Mouse (Mus musculus): Measurements from ENCODE around the gene Angel2. TPM values are rescaled to one million over a fixed set of nuclear protein-coding genes. Genes with fewer than 3 reads are reported as not detected.
A peak's percentile ranks its signal among the peaks of the same experiment; 100 is the strongest.

Gene Angel2
- polyA plus RNA-seq, 1 experiment from 2014 or later: 47.9 TPM

GRCm38 (mm10) chr1:190898899-190899575, 25.9 kb upstream of the Angel2 start:
- no peaks in the 10 kb centered on the region for H3K9me3 ChIP-seq (ENCODE audit: control insufficient read depth, low read length)
- H3K9ac ChIP-seq (replicated peaks; ENCODE audit: low read depth, low read length): no peak overlapping the region
- H3K36me3 ChIP-seq (ENCODE audit: control insufficient read depth, insufficient read depth, low read length): 0 out of 2 replicates have a peak, but pooled peaks cover 14% of the 10 kb centered on the region
- no peak for ATAC-seq (ENCODE audit: low read depth)
- no peaks in the 10 kb centered on the region for H3K27me3 ChIP-seq (ENCODE audit: control insufficient read depth, insufficient read depth, low read length)
- H3K4me3 ChIP-seq (ENCODE audit: low read depth, low read length): no peak overlapping the region
- no peak overlapping the region for H3K27ac ChIP-seq (ENCODE audit: low read depth, low read length)
- no peaks in the 10 kb centered on the region for H3K4me1 ChIP-seq (ENCODE audit: control insufficient read depth, insufficient read depth, low read length)
- H3K4me2 ChIP-seq (ENCODE audit: low read depth, low read length): no peak overlapping the region
- WGBS: 80% methylated on average over 9 of the region's 9 CpGs

- Histone ChIP-seq H3K9me3 (ENCODE audit: control insufficient read depth, low read length) (no peaks in the 10 kb centered on the region), H3K27me3 (ENCODE audit: control insufficient read depth, insufficient read depth, low read length) (no peaks in the 10 kb centered on the region), H3K27ac (ENCODE audit: low read depth, low read length) (no peak overlapping the region), H3K4me2 (ENCODE audit: low read depth, low read length) (no peak overlapping the region), H3K36me3 (ENCODE audit: control insufficient read depth, insufficient read depth, low read length) (0 out of 2 replicates have a peak, but pooled peaks cover 6% of the 10 kb centered on the region), H3K9ac (replicated peaks; ENCODE audit: low read depth, low read length) (no peak overlapping the region), H3K4me3 (ENCODE audit: low read depth, low read length) (no peak overlapping the region), H3K4me1 (ENCODE audit: control insufficient read depth, insufficient read depth, low read length) (no peaks in the 10 kb centered on the region)
- ATAC-seq (ENCODE audit: low read depth): no peak
- WGBS: 66% methylated on average over 2 of the region's 2 CpGs
These were observed 23.8 kb upstream of the Angel2 start for GRCm38 (mm10) chr1:190901082-190901481.

- Histone ChIP-seq H3K27me3 (ENCODE audit: control insufficient read depth, insufficient read depth, low read length) (no peaks in the 10 kb centered on the region), H3K4me3 (ENCODE audit: low read depth, low read length) (no peak overlapping the region), H3K4me1 (ENCODE audit: control insufficient read depth, insufficient read depth, low read length) (no peaks in the 10 kb centered on the region), H3K4me2 (ENCODE audit: low read depth, low read length) (no peak overlapping the region), H3K27ac (ENCODE audit: low read depth, low read length) (no peak overlapping the region), H3K9me3 (ENCODE audit: control insufficient read depth, low read length) (no peaks in the 10 kb centered on the region), H3K9ac (replicated peaks; ENCODE audit: low read depth, low read length) (no peak overlapping the region), H3K36me3 (ENCODE audit: control insufficient read depth, insufficient read depth, low read length) (0 out of 2 replicates have a peak, but pooled peaks cover 6% of the 10 kb centered on the region)
- WGBS: 88% methylated on average over 3 of the region's 3 CpGs
- ATAC-seq (ENCODE audit: low read depth): no peak
These were observed 20.8 kb upstream of the Angel2 start for GRCm38 (mm10) chr1:190904136-190904535.

GRCm38 (mm10) chr1:190904714-190905113, 20.2 kb upstream of the Angel2 start:
- WGBS: 90% methylated on average over 16 of the region's 16 CpGs
- Histone ChIP-seq H3K9ac (replicated peaks; ENCODE audit: low read depth, low read length) (no peak overlapping the region), H3K27ac (ENCODE audit: low read depth, low read length) (no peak overlapping the region), H3K27me3 (ENCODE audit: control insufficient read depth, insufficient read depth, low read length) (no peaks in the 10 kb centered on the region), H3K4me3 (ENCODE audit: low read depth, low read length) (no peak overlapping the region), H3K9me3 (ENCODE audit: control insufficient read depth, low read length) (no peaks in the 10 kb centered on the region), H3K4me1 (ENCODE audit: control insufficient read depth, insufficient read depth, low read length) (no peaks in the 10 kb centered on the region), H3K36me3 (ENCODE audit: control insufficient read depth, insufficient read depth, low read length) (0 out of 2 replicates have a peak, but pooled peaks cover 6% of the 10 kb centered on the region), H3K4me2 (ENCODE audit: low read depth, low read length) (no peak overlapping the region)
- no peak for ATAC-seq (ENCODE audit: low read depth)

GRCm38 (mm10) chr1:190910836-190911235, 14.1 kb upstream of the Angel2 start:
- Histone ChIP-seq H3K4me2 (ENCODE audit: low read depth, low read length) (peak overlapping the region; percentile 59), H3K27ac (ENCODE audit: low read depth, low read length) (no peak overlapping the region), H3K9me3 (ENCODE audit: control insufficient read depth, low read length) (no peaks in the 10 kb centered on the region), H3K4me1 (ENCODE audit: control insufficient read depth, insufficient read depth, low read length) (peaks cover 12% of the 10 kb centered on the region), H3K4me3 (ENCODE audit: low read depth, low read length) (peak overlapping the region; percentile 87), H3K9ac (replicated peaks; ENCODE audit: low read depth, low read length) (peak overlapping the region; percentile 88), H3K36me3 (ENCODE audit: control insufficient read depth, insufficient read depth, low read length) (no peaks in the 10 kb centered on the region), H3K27me3 (ENCODE audit: control insufficient read depth, insufficient read depth, low read length) (no peaks in the 10 kb centered on the region)
- 82% methylated on average over 6 of the region's 6 CpGs for WGBS
- ATAC-seq (ENCODE audit: low read depth): 0 out of 2 replicates have a peak, but pooled peaks have one; percentile 1

GRCm38 (mm10) chr1:190911415-190912123, 13.3 kb upstream of the Angel2 start, which contains the start of gene Rps6kc1:
TSS of gene Rps6kc1 (minus strand) at chr1:190911770.
- peak; percentile 97 for ATAC-seq (ENCODE audit: low read depth)
- H3K9ac ChIP-seq (replicated peaks; ENCODE audit: low read depth, low read length): peak within 1 kb of the TSS; percentile 88
- H3K27ac ChIP-seq (ENCODE audit: low read depth, low read length): peak within 1 kb of the TSS; percentile 81
- peak within 1 kb of the TSS; percentile 59 for H3K4me2 ChIP-seq (ENCODE audit: low read depth, low read length)
- H3K27me3 ChIP-seq (ENCODE audit: control insufficient read depth, insufficient read depth, low read length): no peaks in the 10 kb centered on the region
- peaks cover 12% of the 10 kb centered on the region for H3K4me1 ChIP-seq (ENCODE audit: control insufficient read depth, insufficient read depth, low read length)
- H3K9me3 ChIP-seq (ENCODE audit: control insufficient read depth, low read length): no peaks in the 10 kb centered on the region
- H3K36me3 ChIP-seq (ENCODE audit: control insufficient read depth, insufficient read depth, low read length): no peaks in the 10 kb centered on the region
- H3K4me3 ChIP-seq (ENCODE audit: low read depth, low read length): peak within 1 kb of the TSS; percentile 87
- WGBS: under 1% methylated on average over 46 of the region's 47 CpGs

GRCm38 (mm10) chr1:190912623-190913022, 12.3 kb upstream of the Angel2 start:
- no peak for ATAC-seq (ENCODE audit: low read depth)
- Histone ChIP-seq H3K9ac (replicated peaks; ENCODE audit: low read depth, low read length) (no peak overlapping the region), H3K9me3 (ENCODE audit: control insufficient read depth, low read length) (no peaks in the 10 kb centered on the region), H3K27me3 (ENCODE audit: control insufficient read depth, insufficient read depth, low read length) (no peaks in the 10 kb centered on the region), H3K4me3 (ENCODE audit: low read depth, low read length) (no peak overlapping the region), H3K27ac (ENCODE audit: low read depth, low read length) (no peak overlapping the region), H3K36me3 (ENCODE audit: control insufficient read depth, insufficient read depth, low read length) (no peaks in the 10 kb centered on the region), H3K4me2 (ENCODE audit: low read depth, low read length) (no peak overlapping the region), H3K4me1 (ENCODE audit: control insufficient read depth, insufficient read depth, low read length) (peaks cover 12% of the 10 kb centered on the region)
- WGBS: 61% methylated on average over 1 of the region's 1 CpGs

GRCm38 (mm10) chr1:190918938-190919337, 6.0 kb upstream of the Angel2 start:
- no peak for ATAC-seq (ENCODE audit: low read depth)
- H3K9ac ChIP-seq (replicated peaks; ENCODE audit: low read depth, low read length): no peak overlapping the region
- no peak overlapping the region for H3K27ac ChIP-seq (ENCODE audit: low read depth, low read length)
- no peaks in the 10 kb centered on the region for H3K9me3 ChIP-seq (ENCODE audit: control insufficient read depth, low read length)
- no peak overlapping the region for H3K4me2 ChIP-seq (ENCODE audit: low read depth, low read length)
- no peaks in the 10 kb centered on the region for H3K4me1 ChIP-seq (ENCODE audit: control insufficient read depth, insufficient read depth, low read length)
- no peaks in the 10 kb centered on the region for H3K36me3 ChIP-seq (ENCODE audit: control insufficient read depth, insufficient read depth, low read length)
- no peaks in the 10 kb centered on the region for H3K27me3 ChIP-seq (ENCODE audit: control insufficient read depth, insufficient read depth, low read length)
- WGBS: 63% methylated on average over 7 of the region's 7 CpGs
- H3K4me3 ChIP-seq (ENCODE audit: low read depth, low read length): no peak overlapping the region
